Mouse (Mus musculus): Measurements from ENCODE around the gene Psg21. TPM values are rescaled to one million over a fixed set of nuclear protein-coding genes. Genes with fewer than 3 reads are reported as not detected.
A peak's percentile ranks its signal among the peaks of the same experiment; 100 is the strongest.
"Not testable (repeated sequence)": the region's sequence is repeated elsewhere in the genome, so short reads cannot be mapped to it uniquely, and the experiment has no call there.

Psg21 gene
- not detected in 2 replicates for polyA plus RNA-seq (2014; fragmentation: Nextera tagmentation; extraction: Ambion mirVana)

DNA sequence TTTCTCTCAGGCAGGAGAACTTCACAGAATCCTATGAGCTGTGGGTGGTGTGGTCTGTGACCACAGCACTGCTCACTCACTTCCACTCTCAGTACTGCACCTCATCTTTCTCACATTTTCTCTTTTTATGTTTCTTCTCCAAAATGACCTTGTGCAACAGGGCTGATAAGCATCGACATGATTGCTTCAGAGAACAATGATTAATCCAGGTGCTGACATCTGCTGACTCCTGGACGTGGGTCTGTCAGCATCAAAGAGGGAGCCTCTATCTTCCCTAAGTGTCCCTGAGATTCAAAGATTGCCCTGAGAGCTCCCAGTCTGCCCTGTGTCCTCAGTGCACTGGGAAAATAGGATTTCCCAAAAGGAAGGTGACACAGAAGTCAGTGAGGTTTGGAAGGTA is at the start of gene Psg21:
TSS of gene Psg21 (minus strand) at position 101 of the 400 bp plus-strand sequence.
- not testable (repeated sequence) for H3K4me1 ChIP-seq (ENCODE audit: control insufficient read depth, insufficient read depth, low read length); H3K9me3 ChIP-seq (ENCODE audit: control insufficient read depth, low read length); H3K27me3 ChIP-seq (ENCODE audit: control insufficient read depth, insufficient read depth, low read length); H3K9ac ChIP-seq (ENCODE audit: low read length); DNase-seq (ENCODE audit: low spot score, missing footprints); H3K4me2 ChIP-seq; H3K27ac ChIP-seq (ENCODE audit: low read depth, low read length); H3K36me3 ChIP-seq (ENCODE audit: control insufficient read depth, insufficient read depth, low read length); ATAC-seq (ENCODE audit: low FRiP score); H3K4me3 ChIP-seq (ENCODE audit: low read depth, low read length)
- 60% methylated on average over 1 of the region's 2 CpGs for WGBS

DNA sequence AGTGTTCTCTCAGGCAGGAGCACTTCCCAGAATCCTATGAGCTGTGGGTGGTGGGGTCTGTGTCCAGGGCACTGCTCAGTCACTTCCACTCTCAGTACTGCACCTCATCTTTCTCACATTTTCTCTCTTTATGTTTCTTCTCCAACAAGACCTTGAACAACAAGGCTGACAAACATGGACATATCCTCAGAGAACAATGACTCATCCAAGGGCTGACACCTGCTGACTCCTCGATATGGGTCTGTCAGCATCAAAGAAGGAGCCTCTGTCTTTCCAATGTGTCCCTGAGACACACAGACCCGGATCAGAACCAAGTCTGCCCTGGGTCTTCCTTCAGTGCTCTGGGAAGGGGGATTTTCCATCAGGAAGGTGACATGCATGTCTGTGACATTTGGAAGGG is 29.6 kb upstream of the Psg21 start, which contains the start of gene Psg20:
TSS of gene Psg20 (minus strand) at position 101 of the 400 bp plus-strand sequence.
- H3K9me3 ChIP-seq (ENCODE audit: control insufficient read depth, low read length), result no peaks in the 10 kb centered on the region
- H3K4me3 ChIP-seq (ENCODE audit: low read depth, low read length), result no peak within 1 kb of the TSS
- DNase-seq (ENCODE audit: low spot score, missing footprints) (no peak), ATAC-seq (ENCODE audit: low FRiP score) (no peak)
- no peak within 1 kb of the TSS for H3K4me2 ChIP-seq
- H3K4me1 ChIP-seq (ENCODE audit: control insufficient read depth, insufficient read depth, low read length), result no peaks in the 10 kb centered on the region
- no peak within 1 kb of the TSS for H3K27ac ChIP-seq (ENCODE audit: low read depth, low read length)
- no peaks in the 10 kb centered on the region for H3K36me3 ChIP-seq (ENCODE audit: control insufficient read depth, insufficient read depth, low read length)
- 77% methylated on average over 2 of the region's 2 CpGs for WGBS
- H3K9ac ChIP-seq (ENCODE audit: low read length), result no peak within 1 kb of the TSS
- H3K27me3 ChIP-seq (ENCODE audit: control insufficient read depth, insufficient read depth, low read length), result no peaks in the 10 kb centered on the region

DNA sequence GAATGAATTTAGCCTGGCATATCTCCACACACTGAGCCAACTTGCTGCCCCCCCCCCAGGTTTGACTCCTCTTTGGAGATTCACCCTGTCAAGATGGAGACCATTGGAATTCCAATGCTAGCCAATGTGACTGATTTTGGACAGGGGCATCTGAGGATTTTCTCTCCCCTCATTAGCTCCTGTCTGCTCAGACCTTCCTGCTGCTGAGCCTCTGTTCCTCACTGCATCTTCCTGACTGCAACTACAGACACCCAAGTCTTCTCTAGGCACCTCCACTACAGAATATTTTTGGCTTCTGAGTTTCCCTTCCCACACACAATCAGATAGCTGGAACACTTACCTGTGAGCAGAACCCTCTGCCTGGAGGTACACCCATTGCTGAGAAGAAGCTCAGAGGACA is 29.1 kb upstream of the Psg21 start:
- Histone ChIP-seq H3K9ac (ENCODE audit: low read length) (no peak overlapping the region), H3K27me3 (ENCODE audit: control insufficient read depth, insufficient read depth, low read length) (no peaks in the 10 kb centered on the region), H3K36me3 (ENCODE audit: control insufficient read depth, insufficient read depth, low read length) (no peaks in the 10 kb centered on the region), H3K4me3 (ENCODE audit: low read depth, low read length) (no peak overlapping the region), H3K4me1 (ENCODE audit: control insufficient read depth, insufficient read depth, low read length) (no peaks in the 10 kb centered on the region), H3K9me3 (ENCODE audit: control insufficient read depth, low read length) (no peaks in the 10 kb centered on the region), H3K4me2 (no peak overlapping the region), H3K27ac (ENCODE audit: low read depth, low read length) (no peak overlapping the region)
- peak; percentile 72 for DNase-seq (ENCODE audit: low spot score, missing footprints)
- ATAC-seq (ENCODE audit: low FRiP score), result no peak

DNA sequence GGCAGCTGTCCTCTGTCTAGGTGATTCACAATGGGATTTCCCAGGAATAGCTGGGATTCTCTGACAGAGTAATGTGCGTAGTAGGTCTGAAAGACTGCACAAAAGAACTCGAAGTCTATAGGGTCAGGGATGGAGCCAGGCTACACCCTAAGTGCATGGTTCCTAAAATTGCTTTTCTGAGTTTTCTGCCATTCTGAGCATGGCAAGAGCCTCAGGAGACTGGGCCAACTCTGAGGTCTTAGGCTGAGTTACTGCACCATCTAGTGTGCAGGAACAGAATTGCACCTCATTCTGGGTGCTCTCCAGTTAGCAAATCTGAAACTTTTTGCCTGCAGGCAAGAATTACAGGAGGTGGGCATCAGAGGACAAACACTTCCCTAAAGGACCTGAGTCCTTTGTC is 23.2 kb upstream of the Psg21 start:
- Histone ChIP-seq H3K27ac (ENCODE audit: low read depth, low read length) (no peak overlapping the region), H3K4me2 (no peak overlapping the region), H3K9ac (ENCODE audit: low read length) (no peak overlapping the region), H3K9me3 (ENCODE audit: control insufficient read depth, low read length) (no peaks in the 10 kb centered on the region; the same call in 1 of the 2 replicates), H3K27me3 (ENCODE audit: control insufficient read depth, insufficient read depth, low read length) (no peaks in the 10 kb centered on the region), H3K36me3 (ENCODE audit: control insufficient read depth, insufficient read depth, low read length) (no peaks in the 10 kb centered on the region), H3K4me3 (ENCODE audit: low read depth, low read length) (no peak overlapping the region), H3K4me1 (ENCODE audit: control insufficient read depth, insufficient read depth, low read length) (no peaks in the 10 kb centered on the region)
- DNase-seq (ENCODE audit: low spot score, missing footprints) (peak; percentile 86), ATAC-seq (ENCODE audit: low FRiP score) (peak; percentile 48; the same call in 1 of the 2 replicates)
- 53% methylated on average over 2 of the region's 2 CpGs for WGBS

DNA sequence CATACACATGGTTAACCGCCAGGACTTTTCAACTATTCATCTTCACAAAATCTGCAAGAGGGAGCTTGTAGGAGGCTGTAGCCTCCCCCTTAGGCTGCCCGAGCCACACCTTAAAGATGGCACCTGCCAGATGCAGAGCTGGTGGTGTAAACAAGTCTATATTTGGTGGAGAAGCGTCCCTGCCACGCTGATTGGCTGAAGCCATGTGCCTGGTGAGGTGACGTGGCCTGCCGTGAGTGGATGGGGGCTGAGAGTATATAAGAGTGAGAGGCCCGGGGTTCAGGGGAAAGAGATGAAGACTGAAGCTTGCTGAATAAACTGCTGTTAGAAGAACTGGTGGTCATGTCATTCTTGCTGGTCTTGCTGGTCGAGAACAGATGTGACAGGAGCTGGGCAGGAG is 29.6 kb downstream of the Psg21 start:
- not testable (repeated sequence) for DNase-seq (ENCODE audit: low spot score, missing footprints); ATAC-seq (ENCODE audit: low FRiP score); H3K4me3 ChIP-seq (ENCODE audit: low read depth, low read length); H3K27me3 ChIP-seq (ENCODE audit: control insufficient read depth, insufficient read depth, low read length); H3K9me3 ChIP-seq (ENCODE audit: control insufficient read depth, low read length); H3K4me2 ChIP-seq; H3K4me1 ChIP-seq (ENCODE audit: control insufficient read depth, insufficient read depth, low read length); H3K27ac ChIP-seq (ENCODE audit: low read depth, low read length); H3K36me3 ChIP-seq (ENCODE audit: control insufficient read depth, insufficient read depth, low read length); H3K9ac ChIP-seq (ENCODE audit: low read length)
- 81% methylated on average over 8 of the region's 8 CpGs for WGBS

DNA sequence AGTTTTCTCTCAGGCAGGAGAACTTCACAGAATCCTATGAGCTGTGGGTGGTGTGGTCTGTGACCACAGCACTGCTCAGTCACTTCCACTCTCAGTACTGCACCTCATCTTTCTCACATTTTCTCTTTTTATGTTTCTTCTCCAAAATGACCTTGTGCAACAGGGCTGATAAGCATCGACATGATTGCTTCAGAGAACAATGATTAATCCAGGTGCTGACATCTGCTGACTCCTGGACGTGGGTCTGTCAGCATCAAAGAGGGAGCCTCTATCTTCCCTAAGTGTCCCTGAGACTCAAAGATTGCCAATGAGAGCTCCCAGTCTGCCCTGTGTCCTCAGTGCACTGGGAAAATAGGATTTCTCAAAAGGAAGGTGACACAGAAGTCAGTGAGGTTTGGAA is 40.1 kb downstream of the Psg21 start, which contains the start of gene Psg23:
TSS of gene Psg23 (minus strand) at position 101 of the 400 bp plus-strand sequence.
- H3K27me3 ChIP-seq (ENCODE audit: control insufficient read depth, insufficient read depth, low read length); H3K9me3 ChIP-seq (ENCODE audit: control insufficient read depth, low read length); ATAC-seq (ENCODE audit: low FRiP score); DNase-seq (ENCODE audit: low spot score, missing footprints); H3K27ac ChIP-seq (ENCODE audit: low read depth, low read length); H3K4me2 ChIP-seq; H3K36me3 ChIP-seq (ENCODE audit: control insufficient read depth, insufficient read depth, low read length); H3K4me3 ChIP-seq (ENCODE audit: low read depth, low read length); H3K9ac ChIP-seq (ENCODE audit: low read length); H3K4me1 ChIP-seq (ENCODE audit: control insufficient read depth, insufficient read depth, low read length): not testable (repeated sequence)
- 73% methylated on average over 1 of the region's 2 CpGs for WGBS

Other genes with a start within 250 kb of the Psg21 start
- gene Psg28, start 224.7 kb downstream of the Psg21 start, polyA plus RNA-seq (2014; fragmentation: Nextera tagmentation; extraction: Ambion mirVana), result not detected in 2 replicates
- gene Psg26, start 172.5 kb downstream of the Psg21 start, polyA plus RNA-seq (2014; fragmentation: Nextera tagmentation; extraction: Ambion mirVana), result not detected in 2 replicates
- not detected in 2 replicates for gene Psg25, start 124.5 kb downstream of the Psg21 start, polyA plus RNA-seq (2014; fragmentation: Nextera tagmentation; extraction: Ambion mirVana)
- gene Psg27, start 89.4 kb downstream of the Psg21 start, polyA plus RNA-seq (2014; fragmentation: Nextera tagmentation; extraction: Ambion mirVana), result not detected in 2 replicates
- gene Psg23, start 40.2 kb downstream of the Psg21 start, polyA plus RNA-seq (2014; fragmentation: Nextera tagmentation; extraction: Ambion mirVana), result not detected in 2 replicates
- gene Psg20, start 29.5 kb upstream of the Psg21 start, polyA plus RNA-seq (2014; fragmentation: Nextera tagmentation; extraction: Ambion mirVana), result not detected in 2 replicates
- gene Psg22, start 61.4 kb upstream of the Psg21 start, polyA plus RNA-seq (2014; fragmentation: Nextera tagmentation; extraction: Ambion mirVana), result not detected in 2 replicates
- gene Psg19, start 141.8 kb upstream of the Psg21 start, polyA plus RNA-seq (2014; fragmentation: Nextera tagmentation; extraction: Ambion mirVana), result not detected in 2 replicates
- gene Psg17, start 164.9 kb upstream of the Psg21 start, polyA plus RNA-seq (2014; fragmentation: Nextera tagmentation; extraction: Ambion mirVana), result 0.10 TPM in 1 of 2 replicates, not detected in the other
- 0.15 and 0.20 TPM in 2 replicates for gene Mill2, start 183.2 kb upstream of the Psg21 start, polyA plus RNA-seq (2014; fragmentation: Nextera tagmentation; extraction: Ambion mirVana)
- gene Pglyrp1, start 214.6 kb upstream of the Psg21 start, polyA plus RNA-seq (2014; fragmentation: Nextera tagmentation; extraction: Ambion mirVana), result 2.3 and 2.7 TPM in 2 replicates

All from midbrain, embryonic 11.5 days (tissue).